Mouse (Mus musculus): ENCODE data around the gene Mocs2.
A peak's percentile ranks its signal among the peaks of the same experiment; 100 is the strongest.

Gene Mocs2

GRCm38 (mm10) chr13:114817751-114818360, at the start of gene Mocs2:
Gene Mocs2 (plus strand): TSS chr13:114818236.
- DNase-seq = peak; percentile 97

GRCm38 (mm10) chr13:114791511-114791910, 26.5 kb upstream of the Mocs2 start:
- peak; percentile 32 for DNase-seq

DNA sequence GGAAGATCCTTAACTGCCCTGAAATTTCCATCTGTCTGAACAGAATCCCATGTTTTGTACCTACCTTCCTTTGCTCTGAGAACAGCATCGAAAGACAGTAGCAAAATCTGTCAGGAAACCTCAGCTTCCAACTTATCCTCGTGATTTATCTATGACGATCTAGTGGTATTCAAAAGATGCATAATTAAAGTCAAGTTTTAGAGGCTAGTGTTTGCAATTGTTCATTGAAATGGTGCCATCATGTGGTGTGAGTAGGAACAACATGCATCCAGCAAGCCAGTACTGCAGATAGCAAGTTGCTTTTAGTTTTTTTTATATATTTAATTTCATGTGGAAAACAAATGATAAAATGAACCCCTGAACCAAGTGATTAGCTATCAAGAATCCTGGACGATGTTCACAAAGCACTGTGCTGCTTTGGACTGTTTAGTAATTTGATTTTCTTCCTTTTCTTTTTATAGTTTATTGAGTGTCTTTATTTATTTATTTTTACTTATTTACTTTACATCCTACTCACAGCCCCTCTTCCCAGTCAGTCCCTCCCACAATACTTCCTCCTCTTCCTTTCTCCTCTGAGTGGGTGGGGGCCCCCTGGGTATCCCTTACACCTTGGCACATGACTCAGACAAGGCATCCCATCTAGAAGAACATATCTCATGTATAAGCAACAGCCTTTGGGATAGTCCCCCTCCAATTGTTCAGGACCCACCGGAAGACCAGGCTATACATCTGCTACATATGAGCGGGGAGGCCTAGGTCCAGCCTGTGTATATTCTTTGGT, 24.6 kb upstream of the Mocs2 start:
- peak; percentile 67 for DNase-seq

DNA sequence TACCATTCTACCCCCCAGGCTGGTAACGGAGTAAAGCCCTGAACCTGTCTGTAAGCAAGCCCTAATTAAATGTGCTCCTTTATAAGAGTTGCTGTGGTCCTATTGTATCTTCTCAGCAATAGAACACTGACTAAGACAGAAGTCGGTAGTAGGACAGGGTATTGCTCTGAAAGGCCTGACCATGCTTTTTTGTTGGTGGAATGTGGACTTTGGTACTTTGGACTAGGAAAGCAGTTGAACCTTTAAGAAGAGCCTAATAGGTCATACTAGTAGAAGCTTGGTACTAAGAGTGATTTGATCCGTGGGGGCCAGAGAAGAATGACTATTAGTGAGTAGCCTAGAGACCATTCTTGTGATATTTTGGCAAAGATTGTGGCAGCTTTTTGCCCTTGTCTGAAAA, 16.2 kb upstream of the Mocs2 start:
- no peak for DNase-seq

DNA sequence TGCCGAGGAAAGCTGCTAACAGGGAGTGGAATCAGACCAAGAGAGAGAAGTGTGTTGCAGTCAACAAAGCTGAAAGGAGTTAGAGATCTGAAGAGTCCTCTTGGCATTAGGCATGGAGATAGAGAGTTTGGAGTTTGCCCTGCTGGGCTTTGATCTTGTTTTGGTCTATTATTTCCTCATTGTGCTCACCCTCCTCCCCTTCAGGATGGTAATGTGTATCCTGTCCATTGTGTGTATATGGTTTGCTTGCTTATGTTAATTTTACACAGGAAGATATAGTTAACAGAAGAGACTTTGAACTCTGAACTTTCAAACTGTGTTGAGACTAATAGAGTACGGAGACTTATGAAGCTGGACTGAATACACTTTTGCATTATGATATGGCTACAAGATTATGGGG, 15.1 kb upstream of the Mocs2 start:
- no peak for DNase-seq

GRCm38 (mm10) chr13:114809624-114810210, 8.3 kb upstream of the Mocs2 start:
- no peak for DNase-seq

- DNase-seq = no peak
Measured at GRCm38 (mm10) chr13:114818513-114818912, 477 bp downstream of the Mocs2 start.

DNA sequence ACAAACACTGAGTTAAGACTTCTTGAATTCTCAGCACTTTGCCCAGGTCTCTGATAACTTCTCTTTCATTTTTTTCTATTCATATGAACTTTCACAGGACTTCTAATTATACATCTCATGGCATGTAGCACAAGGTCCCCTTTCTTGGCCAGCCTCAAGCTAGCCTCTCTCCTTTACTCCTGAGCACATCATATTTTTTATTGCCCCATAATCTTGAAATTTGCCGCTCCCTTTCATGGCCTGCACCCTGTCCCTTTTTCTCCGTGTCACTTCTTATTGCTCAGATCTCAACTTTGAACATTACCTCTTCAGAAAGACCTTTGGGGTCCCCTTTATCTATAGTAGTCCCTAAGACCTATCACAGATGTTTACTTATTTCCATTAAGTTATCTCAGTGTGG, 4.8 kb downstream of the Mocs2 start:
- no peak for DNase-seq

- DNase-seq = no peak
Measured at GRCm38 (mm10) chr13:114825377-114825855, 7.4 kb downstream of the Mocs2 start.

- DNase-seq = no peak
Measured at GRCm38 (mm10) chr13:114831367-114831833, 13.4 kb downstream of the Mocs2 start.

- DNase-seq = no peak
Measured at GRCm38 (mm10) chr13:114832761-114833160, 14.7 kb downstream of the Mocs2 start.

GRCm38 (mm10) chr13:114833351-114833750, 15.3 kb downstream of the Mocs2 start:
- DNase-seq = no peak

- DNase-seq = no peak
Measured at GRCm38 (mm10) chr13:114834580-114834979, 16.5 kb downstream of the Mocs2 start.

- DNase-seq = no peak
Measured at GRCm38 (mm10) chr13:114837061-114837460, 19.0 kb downstream of the Mocs2 start.

DNA sequence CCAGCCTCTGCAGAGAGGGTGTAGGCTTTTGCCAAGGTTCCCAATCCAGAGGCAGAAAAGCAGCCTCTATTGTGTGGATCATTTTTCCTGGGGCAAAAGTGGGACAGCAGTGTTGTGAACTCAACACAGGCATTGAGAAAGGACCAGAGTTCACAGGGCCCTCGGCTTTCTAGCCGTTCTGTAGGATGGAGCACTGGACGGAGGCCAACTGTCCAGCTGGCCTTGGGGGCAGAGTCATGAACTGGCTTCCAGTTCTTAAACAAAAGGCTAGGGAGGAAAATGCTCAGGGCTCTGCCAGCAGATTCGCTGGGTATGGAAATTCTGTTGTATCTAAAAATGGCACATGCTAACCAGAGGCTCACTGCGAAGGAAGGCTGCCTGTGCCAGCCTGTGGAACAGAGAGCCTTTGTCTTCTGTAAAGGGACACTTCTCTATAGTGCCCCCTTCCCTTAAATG, 20.5 kb downstream of the Mocs2 start:
- peak; percentile 32 for DNase-seq

DNA sequence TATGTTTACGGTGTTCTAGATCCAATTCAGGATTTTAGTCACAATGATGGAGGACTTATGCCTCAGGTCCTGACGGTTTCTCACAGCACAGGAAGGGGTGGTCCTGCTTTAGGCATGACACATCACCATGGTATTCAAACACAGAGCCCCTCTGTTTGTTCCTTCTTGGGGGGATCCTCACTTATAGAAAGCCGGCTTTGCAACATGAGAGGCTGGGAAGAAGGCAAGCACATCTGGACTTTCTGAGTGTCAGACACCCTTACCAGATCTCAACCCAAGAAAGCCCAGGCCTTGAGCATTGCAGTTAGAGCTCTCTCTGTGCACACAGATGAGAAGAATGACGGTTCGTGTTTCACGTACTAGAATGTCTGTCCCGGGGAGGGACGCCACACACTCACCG, 21.1 kb downstream of the Mocs2 start:
- DNase-seq = no peak

GRCm38 (mm10) chr13:114840545-114840944, 22.5 kb downstream of the Mocs2 start:
- no peak for DNase-seq

DNA sequence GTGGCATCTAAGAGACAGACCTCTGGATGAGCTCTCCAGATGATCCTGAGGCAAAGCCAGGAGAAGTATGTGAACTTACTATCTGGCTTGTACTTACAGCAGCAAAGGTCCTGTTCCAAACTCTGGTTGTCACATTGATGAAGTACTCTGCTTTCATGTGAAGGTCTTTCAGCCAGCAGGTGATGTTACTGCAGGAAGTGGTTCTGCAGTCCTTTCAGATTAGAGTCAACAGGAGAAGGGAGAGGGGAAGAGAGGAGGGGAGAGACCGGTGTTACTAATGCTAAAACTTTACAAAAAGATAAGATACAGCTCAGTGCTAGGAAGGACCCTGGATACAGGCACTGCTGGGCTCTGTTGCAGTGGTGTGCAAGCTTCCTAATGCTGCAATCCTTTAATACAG, 25.3 kb downstream of the Mocs2 start:
- DNase-seq = no peak

DNA sequence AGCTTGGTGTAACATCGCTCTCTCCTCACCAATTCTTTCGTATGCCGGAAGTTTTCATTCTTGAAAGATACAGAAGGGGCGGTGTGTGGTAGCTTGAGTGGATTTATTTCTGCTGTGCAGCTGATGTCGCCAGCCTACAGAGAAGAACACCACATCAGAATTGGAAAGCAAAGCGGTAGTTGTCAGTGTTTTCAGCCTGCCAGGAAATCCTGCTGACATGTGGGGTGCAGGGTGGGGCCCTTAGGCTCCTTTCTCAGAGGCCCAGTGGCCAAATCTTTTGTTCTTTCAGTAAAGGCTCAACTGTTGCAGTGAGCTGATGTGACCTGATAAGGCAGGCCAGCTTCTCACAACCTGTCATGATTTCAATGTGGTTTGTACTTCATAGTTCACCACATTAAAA, 27.8 kb downstream of the Mocs2 start:
- no peak for DNase-seq

GRCm38 (mm10) chr13:114848945-114849344, 30.9 kb downstream of the Mocs2 start:
- no peak for DNase-seq

- DNase-seq = no peak
Measured at GRCm38 (mm10) chr13:114852264-114853111, 34.5 kb downstream of the Mocs2 start.

DNA sequence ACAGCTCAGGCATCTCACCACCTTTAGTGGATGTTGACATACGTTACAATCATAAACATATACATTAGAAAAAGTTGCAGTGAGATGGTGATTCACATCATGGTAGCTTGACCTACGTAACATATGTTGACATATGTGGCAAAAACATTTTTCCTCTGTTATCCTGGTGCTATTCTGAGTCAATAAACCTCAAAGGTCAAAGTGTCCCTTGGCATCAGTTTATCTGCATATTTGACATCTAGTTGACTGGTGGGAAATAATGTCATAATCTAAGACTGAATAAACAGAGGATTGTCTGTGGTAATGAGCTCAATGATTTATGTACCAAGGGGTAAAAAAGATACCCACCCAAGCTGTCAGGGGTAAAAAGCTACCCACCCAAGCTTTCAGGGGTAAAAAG, 35.1 kb downstream of the Mocs2 start:
- no peak for DNase-seq

- no peak for DNase-seq
Measured at GRCm38 (mm10) chr13:114854023-114854422, 36.0 kb downstream of the Mocs2 start.

Data from right cerebral cortex, postnatal 14 days (tissue).